In genomic region chr19:29835364-29836034, GRCm38 (mm10) we compare ENCODE assay signal across 18 mouse cellular contexts. TPM values are rescaled to one million over a fixed set of nuclear protein-coding genes. Genes with fewer than 3 reads are reported as not detected.
DNase-seq lines count a peak whose midpoint lies in the region; ATAC-seq and TF ChIP-seq lines count a peak whose summit lies in the region.
"Had no signal": no experiment of that assay in that cellular context is flagged by ENCODE, and none has a peak within 500 bp of the region (broad histone marks: within the 10 kb centered on the region; RNA-seq: fewer than 3 reads in every experiment).

No protein-coding gene starts in this region.

- no peak for TF ChIP-seq POLR2A in CH12.LX (IDR thresholded peaks at IDR 0.05; ENCODE audit: low read depth, low read length)
- no peak for TF ChIP-seq POLR2A in myocyte (IDR thresholded peaks at IDR 0.05; ENCODE audit: insufficient read length, low read depth)

- WGBS in kidney, embryonic 16.5 days, result 9% methylated on average over 3 of the region's 3 CpGs
- WGBS in embryonic facial prominence, embryonic 15.5 days, result 29% methylated on average over 3 of the region's 3 CpGs
- 73% methylated on average over 3 of the region's 3 CpGs for WGBS in forebrain, embryonic 11.5 days

- no peak overlapping the region for H3ac ChIP-seq in myocyte (ENCODE audit: control insufficient read depth, insufficient read length)

- H3K4me3 ChIP-seq in kidney, embryonic 16.5 days (ENCODE audit: low read length), result no peak overlapping the region
- H3K4me3 ChIP-seq in CH12.LX (replicated peaks in 1 of 3; ENCODE audit: low read depth in 2 of 3, low read length in 2 of 3, poor library complexity in 1 of 3) (no peak overlapping the region), myocyte (no peak overlapping the region)
- no peak overlapping the region for H3K4me3 ChIP-seq in embryonic facial prominence, embryonic 15.5 days (replicated peaks)
- no peak overlapping the region for H3K4me3 ChIP-seq in forebrain, embryonic 11.5 days (ENCODE audit: low read depth, low read length)
- H3K4me3 ChIP-seq: heart, embryonic 13.5 days; limb, embryonic 15.5 days; liver, embryonic 15.5 days had no signal

- no peak for TF ChIP-seq RAD21 in CH12.LX (IDR thresholded peaks at IDR 0.05; ENCODE audit: low read depth, low read length)

- TF ChIP-seq CTCF in CH12.LX (conservative IDR thresholded peaks at IDR 0.05 in 1 of 2, IDR thresholded peaks at IDR 0.05 in 1 of 2; ENCODE audit: low read depth in 2 of 2, low read length in 2 of 2), result no peak

- H3K9me3 ChIP-seq in kidney, embryonic 16.5 days (ENCODE audit: low read length), result no peaks in the 10 kb centered on the region
- peaks cover 3% of the 10 kb centered on the region for H3K9me3 ChIP-seq in CH12.LX (replicated peaks; ENCODE audit: low read length)
- no peaks in the 10 kb centered on the region for H3K9me3 ChIP-seq in embryonic facial prominence, embryonic 15.5 days (replicated peaks)
- no peaks in the 10 kb centered on the region for H3K9me3 ChIP-seq in forebrain, embryonic 11.5 days (ENCODE audit: control insufficient read depth, low read length)
- H3K9me3 ChIP-seq: heart, embryonic 13.5 days; limb, embryonic 15.5 days; liver, embryonic 15.5 days had no signal

- in situ Hi-C loops in CH12.LX (cut with MboI; ENCODE audit: low pct_ligation_motif_present, low pct_unique_long_range_greater_than_20kb, low sequenced_read_pairs), result no loop called here

- no peak overlapping the region for H3K4me2 ChIP-seq in kidney, embryonic 16.5 days (replicated peaks; ENCODE audit: low read depth, low read length)
- H3K4me2 ChIP-seq in CH12.LX (ENCODE audit: insufficient read depth, low read depth, poor library complexity, severe bottlenecking) (no peak overlapping the region), myocyte (ENCODE audit: low read depth) (peak overlapping the region; percentile 10)
- H3K4me2 ChIP-seq in embryonic facial prominence, embryonic 15.5 days (replicated peaks), result no peak overlapping the region
- H3K4me2 ChIP-seq in forebrain, embryonic 11.5 days (ENCODE audit: low read depth, low read length, severe bottlenecking), result no peak overlapping the region
- H3K4me2 ChIP-seq: heart, embryonic 13.5 days; limb, embryonic 15.5 days; liver, embryonic 15.5 days had no signal

- DNase-seq in kidney, postnatal 36 days, result no peak
- DNase-seq in CH12.LX (ENCODE audit: extremely low read depth), result no peak
- DNase-seq in forebrain, embryonic 11.5 days (ENCODE audit: low spot score), result no peak
- no peak for DNase-seq in right cerebral cortex, postnatal 36 days (ENCODE audit: low spot score in 2 of 2)
- DNase-seq: cerebellum, adult 8-10 months; kidney, adult 9 months; lung, postnatal 36 days; retina, postnatal 1 day; right cerebral cortex, postnatal 4 days had no signal

- no peaks in the 10 kb centered on the region for H3K27me3 ChIP-seq in kidney, embryonic 16.5 days (ENCODE audit: insufficient read depth, low read length)
- H3K27me3 ChIP-seq in CH12.LX (replicated peaks) (no peaks in the 10 kb centered on the region), myocyte (ENCODE audit: control insufficient read depth, insufficient read depth, insufficient read length) (no peaks in the 10 kb centered on the region)
- H3K27me3 ChIP-seq in embryonic facial prominence, embryonic 15.5 days, result no peaks in the 10 kb centered on the region
- H3K27me3 ChIP-seq in forebrain, embryonic 11.5 days (ENCODE audit: control insufficient read depth, insufficient read depth, low read length), result peaks cover 2% of the 10 kb centered on the region; the same call in 1 of the 2 replicates
- H3K27me3 ChIP-seq: heart, embryonic 13.5 days; limb, embryonic 15.5 days; liver, embryonic 15.5 days had no signal

- no peaks in the 10 kb centered on the region for H3K36me3 ChIP-seq in kidney, embryonic 16.5 days (ENCODE audit: insufficient read depth, low read length)
- H3K36me3 ChIP-seq in CH12.LX (replicated peaks in 1 of 2; ENCODE audit: control insufficient read depth in 1 of 2, insufficient read depth in 1 of 2, low read length in 1 of 2), result no peaks in the 10 kb centered on the region
- no peaks in the 10 kb centered on the region for H3K36me3 ChIP-seq in embryonic facial prominence, embryonic 15.5 days
- H3K36me3 ChIP-seq in myocyte (ENCODE audit: control insufficient read depth, insufficient read depth), result no peaks in the 10 kb centered on the region
- H3K36me3 ChIP-seq in forebrain, embryonic 11.5 days (ENCODE audit: control insufficient read depth, insufficient read depth, low read length), result no peaks in the 10 kb centered on the region
- H3K36me3 ChIP-seq: heart, embryonic 13.5 days; limb, embryonic 15.5 days; liver, embryonic 15.5 days had no signal

- peak; percentile 76 for ATAC-seq in kidney, embryonic 16.5 days (ENCODE audit: low FRiP score, low TSS enrichment)
- peak; percentile 43; the same call in 1 of the 2 replicates for ATAC-seq in embryonic facial prominence, embryonic 15.5 days (ENCODE audit: insufficient number of reproducible peaks, low FRiP score, low TSS enrichment, low read depth)
- no peak for ATAC-seq in forebrain, embryonic 11.5 days (replicated peaks; ENCODE audit: low FRiP score)
- ATAC-seq: hindbrain, postnatal 0 days; midbrain, embryonic 16.5 days had no signal

- dilution Hi-C loops in CH12.LX (cut with MboI; ENCODE audit: extremely low pct_ligation_motif_present, extremely low pct_unique_long_range_greater_than_20kb, low sequenced_read_pairs), result no loop called here

- no peak for TF ChIP-seq EP300 in CH12.LX (IDR thresholded peaks at IDR 0.05; ENCODE audit: low read length)

- H3K4me1 ChIP-seq in kidney, embryonic 16.5 days (ENCODE audit: insufficient read depth, low read length), result peaks cover 9% of the 10 kb centered on the region; the same call in 1 of the 2 replicates
- H3K4me1 ChIP-seq in CH12.LX (ENCODE audit: control insufficient read depth in 1 of 2, insufficient read depth in 2 of 2), result no peaks in the 10 kb centered on the region
- H3K4me1 ChIP-seq in embryonic facial prominence, embryonic 15.5 days, result peaks cover 11% of the 10 kb centered on the region; the same call in 1 of the 2 replicates
- no peaks in the 10 kb centered on the region for H3K4me1 ChIP-seq in forebrain, embryonic 11.5 days (replicated peaks; ENCODE audit: control insufficient read depth, insufficient read depth, low read length)
- H3K4me1 ChIP-seq: liver, embryonic 15.5 days had no signal

- H3K27ac ChIP-seq in kidney, embryonic 16.5 days (ENCODE audit: low read length), result peak overlapping the region; percentile 57
- no peak overlapping the region for H3K27ac ChIP-seq in CH12.LX (ENCODE audit: insufficient read depth, low read depth)
- peak overlapping the region; percentile 61 for H3K27ac ChIP-seq in embryonic facial prominence, embryonic 15.5 days (replicated peaks)
- H3K27ac ChIP-seq in forebrain, embryonic 11.5 days (ENCODE audit: low read depth, low read length), result no peak overlapping the region
- H3K27ac ChIP-seq: heart, embryonic 13.5 days; hindbrain, postnatal 0 days; limb, embryonic 15.5 days; liver, embryonic 15.5 days; stomach, postnatal 0 days had no signal

- H3K9ac ChIP-seq in kidney, embryonic 16.5 days (replicated peaks; ENCODE audit: low read length), result no peak overlapping the region
- H3K9ac ChIP-seq in CH12.LX (ENCODE audit: insufficient read depth, low read depth), result no peak overlapping the region
- no peak overlapping the region for H3K9ac ChIP-seq in embryonic facial prominence, embryonic 15.5 days
- H3K9ac ChIP-seq in forebrain, embryonic 11.5 days (ENCODE audit: low read length), result no peak overlapping the region
- H3K9ac ChIP-seq: heart, embryonic 13.5 days; limb, embryonic 15.5 days; liver, embryonic 15.5 days had no signal

- H3K79me2 ChIP-seq in CH12.LX (replicated peaks; ENCODE audit: control insufficient read depth, extremely low read depth, insufficient read depth, poor library complexity, severe bottlenecking) (no peaks in the 10 kb centered on the region), myocyte (ENCODE audit: control insufficient read depth, insufficient read depth) (no peaks in the 10 kb centered on the region)

TF ChIP-seq in CH12.LX, 34 proteins besides CTCF, POLR2A, EP300 and RAD21:
- TF ChIP-seq KAT2A (IDR thresholded peaks at IDR 0.05; ENCODE audit: insufficient replicate concordance, low read length), result no peak
- no peak for TF ChIP-seq TCF12 (IDR thresholded peaks at IDR 0.05; ENCODE audit: low read depth, low read length)
- 0 out of 2 replicates have a peak, but pooled peaks have one; percentile 41 for TF ChIP-seq ZNF384 (IDR thresholded peaks at IDR 0.05; ENCODE audit: low read depth, low read length)

TF ChIP-seq in myocyte, 11 proteins besides CTCF, POLR2A, EP300 and RAD21:
- TF ChIP-seq CEBPB (IDR thresholded peaks at IDR 0.05; ENCODE audit: insufficient read depth, poor library complexity, severe bottlenecking), result 0 out of 2 replicates have a peak, but pooled peaks have one; percentile 15
- TF ChIP-seq POLR2AphosphoS2 (IDR thresholded peaks at IDR 0.05; ENCODE audit: insufficient read length, low read depth), result no peak

RNA-seq across cellular contexts. Expression of gene Ranbp6, which starts 22.7 kb away (rescaled TPM):
- polyA plus RNA-seq in kidney, embryonic 16.5 days (2015; fragmentation: Nextera tagmentation; extraction: Ambion mirVana), result 17.9 and 18.2 TPM in 2 replicates
- 7.0 and 9.0 TPM in 2 replicates for total RNA-seq in CH12.LX (2012; rRNA removed)
- total RNA-seq in CH12.LX (2014; rRNA removed), result 12.1 and 14.5 TPM in 2 replicates
- polyA plus RNA-seq in CH12.LX (2012; ENCODE audit: insufficient read length, low read depth), result 7.8 and 8.4 TPM in 2 replicates
- 15.8 and 16.2 TPM in 2 replicates for polyA plus RNA-seq in embryonic facial prominence, embryonic 15.5 days (2015; fragmentation: Nextera tagmentation; extraction: Ambion mirVana)
- 2.1 TPM for polyA plus RNA-seq in myocyte (2012; fragmentation: generic; extraction: Trizol)
- 29.0 and 32.9 TPM in 2 replicates for polyA plus RNA-seq in forebrain, embryonic 11.5 days (2014; fragmentation: Nextera tagmentation; extraction: Ambion mirVana)

RNA-seq across cellular contexts. Expression of gene 9930021J03Rik, which starts 29.7 kb away (rescaled TPM):
- polyA plus RNA-seq in kidney, embryonic 16.5 days (2015; fragmentation: Nextera tagmentation; extraction: Ambion mirVana), result 4.6 and 5.6 TPM in 2 replicates
- total RNA-seq in CH12.LX (2012; rRNA removed), result 3.3 and 4.2 TPM in 2 replicates
- 5.9 and 7.8 TPM in 2 replicates for total RNA-seq in CH12.LX (2014; rRNA removed)
- 8.1 and 8.7 TPM in 2 replicates for polyA plus RNA-seq in CH12.LX (2012; ENCODE audit: insufficient read length, low read depth)
- polyA plus RNA-seq in embryonic facial prominence, embryonic 15.5 days (2015; fragmentation: Nextera tagmentation; extraction: Ambion mirVana), result 5.6 and 5.7 TPM in 2 replicates
- 3.1 TPM for polyA plus RNA-seq in myocyte (2012; fragmentation: generic; extraction: Trizol)
- 7.3 and 8.1 TPM in 2 replicates for polyA plus RNA-seq in forebrain, embryonic 11.5 days (2014; fragmentation: Nextera tagmentation; extraction: Ambion mirVana)

Comparison
In these comparisons a context has a peak if more than half of its experiments do, and no peak if none do; other contexts are left out.
1. H3K27ac ChIP-seq: peak in kidney, embryonic 16.5 days (single experiment) and embryonic facial prominence, embryonic 15.5 days (single experiment); none in CH12.LX (single experiment) and forebrain, embryonic 11.5 days (single experiment).